Comparison of ENCODE assay signal across 8 mouse cellular contexts in the genomic region with DNA sequence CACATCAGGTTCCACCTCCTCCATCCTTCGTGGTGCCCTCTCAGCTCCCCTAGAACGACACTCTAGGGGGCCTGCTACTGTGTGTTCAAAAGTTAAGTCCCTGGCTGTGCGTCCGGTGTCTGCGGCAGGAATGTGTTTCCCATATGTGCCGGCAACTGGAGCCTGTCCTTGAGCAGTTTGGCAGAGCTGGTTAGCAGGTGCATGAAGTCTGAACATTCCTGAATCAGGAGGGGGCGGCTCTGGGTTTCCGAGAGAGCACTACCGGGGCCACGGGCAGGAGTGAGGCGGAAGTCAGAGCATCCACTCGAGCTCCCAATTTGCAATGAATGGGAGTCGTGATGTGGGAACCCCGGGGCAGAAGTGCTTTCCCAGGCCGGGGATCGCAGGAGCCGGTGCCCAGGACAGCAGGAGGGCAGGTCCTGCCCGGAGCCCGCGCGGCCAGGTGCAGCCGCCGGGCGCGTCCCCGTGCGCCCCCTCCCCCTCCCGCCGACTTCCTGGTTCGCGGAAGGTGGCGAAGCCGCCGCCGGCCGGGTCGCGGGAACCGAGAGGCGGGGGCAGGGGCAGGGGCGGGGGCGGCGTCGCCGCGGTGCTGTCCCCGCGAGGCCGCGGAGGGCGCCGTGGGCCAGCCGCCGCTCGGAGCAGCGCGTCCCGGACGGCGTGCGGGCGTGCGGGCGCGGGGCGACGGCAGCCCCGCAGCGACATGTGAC. TPM values are rescaled to one million over a fixed set of nuclear protein-coding genes. Genes with fewer than 3 reads are reported as not detected.
A peak's percentile ranks its signal among the peaks of the same experiment; 100 is the strongest.
DNase-seq lines count a peak whose midpoint lies in the region; ATAC-seq and TF ChIP-seq lines count a peak whose summit lies in the region.

Gene Dennd1b, plus strand, starts transcription at position 275 of the 707 bp plus-strand sequence.

- DNase-seq in CD8-positive naive resting alpha-beta T cell, adult 2 months (ENCODE audit: low read depth in 2 of 2, low spot score in 2 of 2), result peak; percentile 59 to 62
- DNase-seq in heart, postnatal 0 days (ENCODE audit: low spot score), result peak; percentile 67
- DNase-seq in kidney, postnatal 36 days, result peak; percentile 76 to 90
- peak; percentile 67 for DNase-seq in neural tube, embryonic 11.5 days (ENCODE audit: low spot score)

- peak; percentile 85 for ATAC-seq in forebrain, embryonic 13.5 days
- peak; percentile 82 for ATAC-seq in heart, postnatal 0 days (ENCODE audit: insufficient read depth, low read depth)
- peak; percentile 68 for ATAC-seq in liver, embryonic 15.5 days (ENCODE audit: insufficient read depth)
- ATAC-seq in neural tube, embryonic 11.5 days (ENCODE audit: insufficient read depth, low FRiP score, low TSS enrichment), result peak; percentile 76
- ATAC-seq in stomach, embryonic 16.5 days (ENCODE audit: insufficient read depth, low FRiP score), result peak; percentile 74

- no peaks in the 10 kb centered on the region for H3K9me3 ChIP-seq in forebrain, embryonic 13.5 days (replicated peaks)
- no peaks in the 10 kb centered on the region for H3K9me3 ChIP-seq in heart, postnatal 0 days (replicated peaks; ENCODE audit: control insufficient read depth, low read length)
- H3K9me3 ChIP-seq in liver, embryonic 15.5 days (replicated peaks), result no peaks in the 10 kb centered on the region
- H3K9me3 ChIP-seq in neural tube, embryonic 11.5 days (ENCODE audit: control insufficient read depth, low read length), result no peaks in the 10 kb centered on the region
- H3K9me3 ChIP-seq in stomach, embryonic 16.5 days (replicated peaks; ENCODE audit: control insufficient read depth, low read length), result no peaks in the 10 kb centered on the region

- H3K27me3 ChIP-seq in forebrain, embryonic 13.5 days, result no peaks in the 10 kb centered on the region
- H3K27me3 ChIP-seq in heart, postnatal 0 days (ENCODE audit: control insufficient read depth, insufficient read depth, low read length), result no peaks in the 10 kb centered on the region
- no peaks in the 10 kb centered on the region for H3K27me3 ChIP-seq in liver, embryonic 15.5 days
- no peaks in the 10 kb centered on the region for H3K27me3 ChIP-seq in neural tube, embryonic 11.5 days (ENCODE audit: control insufficient read depth, insufficient read depth, low read length)
- H3K27me3 ChIP-seq in stomach, embryonic 16.5 days (ENCODE audit: control insufficient read depth, insufficient read depth, low read length), result no peaks in the 10 kb centered on the region

- H3K4me3 ChIP-seq in brown adipose tissue, adult 24 weeks (ENCODE audit: insufficient read depth, low read depth, low read length), result peak within 1 kb of the TSS; percentile 100
- H3K4me3 ChIP-seq in forebrain, embryonic 13.5 days, result peak within 1 kb of the TSS; percentile 86
- peak within 1 kb of the TSS; percentile 84 for H3K4me3 ChIP-seq in heart, postnatal 0 days (ENCODE audit: low read depth, low read length)
- H3K4me3 ChIP-seq in liver, embryonic 15.5 days (replicated peaks), result peak within 1 kb of the TSS; percentile 76
- H3K4me3 ChIP-seq in neural tube, embryonic 11.5 days (ENCODE audit: low read depth, low read length), result peak within 1 kb of the TSS; percentile 82
- peak within 1 kb of the TSS; percentile 77 for H3K4me3 ChIP-seq in stomach, embryonic 16.5 days (replicated peaks; ENCODE audit: low read length)

- 0 out of 2 replicates have a peak, but pooled peaks have one; percentile 14 for TF ChIP-seq CTCF in heart, postnatal 0 days (IDR thresholded peaks at IDR 0.05; ENCODE audit: low read depth)

- peaks cover 3% of the 10 kb centered on the region; the same call in 1 of the 2 replicates for H3K36me3 ChIP-seq in forebrain, embryonic 13.5 days (ENCODE audit: poor library complexity, severe bottlenecking)
- H3K36me3 ChIP-seq in heart, postnatal 0 days (replicated peaks; ENCODE audit: control insufficient read depth, insufficient read depth, low read length), result no peaks in the 10 kb centered on the region; the same call in 1 of the 2 replicates
- H3K36me3 ChIP-seq in liver, embryonic 15.5 days (replicated peaks), result 0 out of 2 replicates have a peak, but pooled peaks cover 3% of the 10 kb centered on the region
- H3K36me3 ChIP-seq in neural tube, embryonic 11.5 days (ENCODE audit: control insufficient read depth, insufficient read depth, low read length), result no peaks in the 10 kb centered on the region
- no peaks in the 10 kb centered on the region for H3K36me3 ChIP-seq in stomach, embryonic 16.5 days (ENCODE audit: control insufficient read depth, insufficient read depth, low read length)

- no peak for TF ChIP-seq EP300 in heart, postnatal 0 days (IDR thresholded peaks at IDR 0.05; ENCODE audit: low read depth)

- H3K27ac ChIP-seq in brown adipose tissue, adult 24 weeks (replicated peaks; ENCODE audit: low read depth, low read length), result peak within 1 kb of the TSS; percentile 77
- H3K27ac ChIP-seq in forebrain, embryonic 13.5 days, result peak within 1 kb of the TSS; percentile 88
- H3K27ac ChIP-seq in heart, postnatal 0 days (ENCODE audit: low read depth), result peak within 1 kb of the TSS; percentile 99
- H3K27ac ChIP-seq in liver, embryonic 15.5 days (replicated peaks), result peak within 1 kb of the TSS; percentile 83
- peak within 1 kb of the TSS; percentile 85 for H3K27ac ChIP-seq in neural tube, embryonic 11.5 days (ENCODE audit: low read depth, low read length)
- H3K27ac ChIP-seq in stomach, embryonic 16.5 days (ENCODE audit: low read length), result peak within 1 kb of the TSS; percentile 94

- 2% methylated on average over 33 of the region's 69 CpGs for WGBS in forebrain, embryonic 13.5 days
- WGBS in heart, postnatal 0 days, result under 1% methylated on average over 32 of the region's 69 CpGs
- WGBS in liver, embryonic 15.5 days (ENCODE audit: insufficient replicate concordance), result under 1% methylated on average over 63 of the region's 69 CpGs
- WGBS in neural tube, embryonic 11.5 days, result under 1% methylated on average over 33 of the region's 69 CpGs
- whole genome bisulfite sequencing in stomach, embryonic 16.5 days, result 1% methylated on average over 50 of the region's 69 CpGs

- H3K9ac ChIP-seq in forebrain, embryonic 13.5 days, result peak within 1 kb of the TSS; percentile 93
- H3K9ac ChIP-seq in heart, postnatal 0 days (replicated peaks; ENCODE audit: low read depth, low read length), result peak within 1 kb of the TSS; percentile 98
- peak within 1 kb of the TSS; percentile 72 for H3K9ac ChIP-seq in liver, embryonic 15.5 days
- H3K9ac ChIP-seq in neural tube, embryonic 11.5 days (ENCODE audit: low read length), result peak within 1 kb of the TSS; percentile 88
- H3K9ac ChIP-seq in stomach, embryonic 16.5 days (ENCODE audit: low read length), result peak within 1 kb of the TSS; percentile 97

- peak within 1 kb of the TSS; percentile 78 for H3K4me2 ChIP-seq in forebrain, embryonic 13.5 days
- peak within 1 kb of the TSS; percentile 65 for H3K4me2 ChIP-seq in heart, postnatal 0 days (ENCODE audit: low read depth, low read length)
- H3K4me2 ChIP-seq in liver, embryonic 15.5 days, result peak within 1 kb of the TSS; percentile 84
- H3K4me2 ChIP-seq in neural tube, embryonic 11.5 days (ENCODE audit: low read depth), result peak within 1 kb of the TSS; percentile 56
- peak within 1 kb of the TSS; percentile 73 for H3K4me2 ChIP-seq in stomach, embryonic 16.5 days (ENCODE audit: low read depth, low read length)

- peaks cover 8% of the 10 kb centered on the region; the same call in 1 of the 2 replicates for H3K4me1 ChIP-seq in brown adipose tissue, adult 24 weeks (ENCODE audit: control insufficient read depth, insufficient read depth, insufficient read length, low read length)
- 0 out of 2 replicates have a peak, but pooled peaks cover 5% of the 10 kb centered on the region for H3K4me1 ChIP-seq in forebrain, embryonic 13.5 days
- peaks cover 28% of the 10 kb centered on the region for H3K4me1 ChIP-seq in heart, postnatal 0 days (ENCODE audit: control insufficient read depth, insufficient read depth)
- peaks cover 24% of the 10 kb centered on the region for H3K4me1 ChIP-seq in liver, embryonic 15.5 days (replicated peaks)
- no peaks in the 10 kb centered on the region for H3K4me1 ChIP-seq in neural tube, embryonic 11.5 days (ENCODE audit: control insufficient read depth, insufficient read depth, low read length)
- peaks cover 6% of the 10 kb centered on the region for H3K4me1 ChIP-seq in stomach, embryonic 16.5 days (ENCODE audit: control insufficient read depth, insufficient read depth, low read length)

RNA-seq across cellular contexts. Expression of gene Dennd1b, which starts in this region (rescaled TPM):
- 2.8 and 4.2 TPM in 2 replicates for polyA plus RNA-seq in brown adipose tissue, adult 24 weeks (2012; ENCODE audit: insufficient read depth, insufficient read length, missing spikeins)
- polyA plus RNA-seq in forebrain, embryonic 13.5 days (2015; fragmentation: Nextera tagmentation; extraction: Ambion mirVana), result 9.4 and 10.4 TPM in 2 replicates
- 17.2 and 39.6 TPM in 2 replicates for total RNA-seq in heart, postnatal 0 days (2014; rRNA removed; ENCODE audit: low replicate concordance)
- 10.3 and 11.1 TPM in 2 replicates for polyA plus RNA-seq in heart, postnatal 0 days (2015; fragmentation: Nextera tagmentation; extraction: Ambion mirVana)
- 2.9 and 3.1 TPM in 2 replicates for polyA plus RNA-seq in liver, embryonic 15.5 days (2015; fragmentation: Nextera tagmentation; extraction: Ambion mirVana)
- polyA plus RNA-seq in neural tube, embryonic 11.5 days (2014; fragmentation: Nextera tagmentation; extraction: Ambion mirVana), result 10.6 and 12.7 TPM in 2 replicates
- 5.7 and 7.1 TPM in 2 replicates for polyA plus RNA-seq in stomach, embryonic 16.5 days (2015; fragmentation: Nextera tagmentation; extraction: Ambion mirVana)

Comparison
In these comparisons a context has a peak if more than half of its experiments do, and no peak if none do; other contexts are left out.
1. Peak in every context shown above with its lines: DNase-seq, ATAC-seq, H3K4me3 ChIP-seq and H3K27ac ChIP-seq.